Mouse (Mus musculus): ENCODE data around the gene Mt3. TPM values are rescaled to one million over a fixed set of nuclear protein-coding genes. Genes with fewer than 3 reads are reported as not detected.
A peak's percentile ranks its signal among the peaks of the same experiment; 100 is the strongest.

Gene Mt3
- polyA plus RNA-seq, 1 experiment: 1.9 TPM

- Histone ChIP-seq H3K4me1 (replicated peaks; ENCODE audit: control insufficient read depth, insufficient read depth, low read length) (peaks cover 13% of the 10 kb centered on the region; the same call in 1 of the 2 replicates), H3K36me3 (ENCODE audit: control insufficient read depth, insufficient read depth, low read length) (no peaks in the 10 kb centered on the region), H3K4me3 (ENCODE audit: control insufficient read depth, insufficient read depth, low read length) (no peak overlapping the region), H3K27me3 (ENCODE audit: control insufficient read depth, insufficient read depth, low read length) (peaks cover 12% of the 10 kb centered on the region), H3K27ac (ENCODE audit: control insufficient read depth, insufficient read depth, low read length) (no peak overlapping the region)
- 35% methylated on average over 7 of the region's 7 CpGs for WGBS
- DNase-seq: no peak
- no peak for TF ChIP-seq POLR2A (IDR thresholded peaks at IDR 0.05; ENCODE audit: control insufficient read depth, extremely low read depth, insufficient read depth, low read length, poor library complexity)
- TF ChIP-seq CTCF (IDR thresholded peaks at IDR 0.05; ENCODE audit: borderline replicate concordance, control insufficient read depth, extremely low read depth, insufficient read depth, low read length, poor library complexity): no peak
Observed at GRCm38 (mm10) chr8:94174619-94175213, 22.3 kb downstream of the Mt3 start.

- H3K27ac ChIP-seq (ENCODE audit: control insufficient read depth, insufficient read depth, low read length): no peak overlapping the region
- no peak for DNase-seq
- peaks cover 5% of the 10 kb centered on the region; the same call in 1 of the 2 replicates for H3K4me1 ChIP-seq (replicated peaks; ENCODE audit: control insufficient read depth, insufficient read depth, low read length)
- TF ChIP-seq POLR2A (IDR thresholded peaks at IDR 0.05; ENCODE audit: control insufficient read depth, extremely low read depth, insufficient read depth, low read length, poor library complexity): no peak
- TF ChIP-seq CTCF (IDR thresholded peaks at IDR 0.05; ENCODE audit: borderline replicate concordance, control insufficient read depth, extremely low read depth, insufficient read depth, low read length, poor library complexity): no peak
- H3K27me3 ChIP-seq (ENCODE audit: control insufficient read depth, insufficient read depth, low read length): peaks cover 13% of the 10 kb centered on the region
- no peaks in the 10 kb centered on the region for H3K36me3 ChIP-seq (ENCODE audit: control insufficient read depth, insufficient read depth, low read length)
- no peak overlapping the region for H3K4me3 ChIP-seq (ENCODE audit: control insufficient read depth, insufficient read depth, low read length)
- WGBS: 68% methylated on average over 7 of the region's 7 CpGs
Observed at GRCm38 (mm10) chr8:94177716-94178390, 25.4 kb downstream of the Mt3 start.

GRCm38 (mm10) chr8:94178857-94179712, 26.7 kb downstream of the Mt3 start, which contains the start of gene Mt1:
TSS of gene Mt1 (plus strand) at chr8:94179082.
- H3K27ac ChIP-seq (ENCODE audit: control insufficient read depth, insufficient read depth, low read length): no peak within 1 kb of the TSS
- 2% methylated on average over 50 of the region's 50 CpGs for WGBS
- no peaks in the 10 kb centered on the region for H3K36me3 ChIP-seq (ENCODE audit: control insufficient read depth, insufficient read depth, low read length)
- H3K27me3 ChIP-seq (ENCODE audit: control insufficient read depth, insufficient read depth, low read length): peaks cover 10% of the 10 kb centered on the region; the same call in 1 of the 2 replicates
- no peak for TF ChIP-seq POLR2A (IDR thresholded peaks at IDR 0.05; ENCODE audit: control insufficient read depth, extremely low read depth, insufficient read depth, low read length, poor library complexity)
- no peak for TF ChIP-seq CTCF (IDR thresholded peaks at IDR 0.05; ENCODE audit: borderline replicate concordance, control insufficient read depth, extremely low read depth, insufficient read depth, low read length, poor library complexity)
- H3K4me3 ChIP-seq (ENCODE audit: control insufficient read depth, insufficient read depth, low read length): peak within 1 kb of the TSS; percentile 34
- DNase-seq: no peak
- peaks cover 10% of the 10 kb centered on the region; the same call in 1 of the 2 replicates for H3K4me1 ChIP-seq (replicated peaks; ENCODE audit: control insufficient read depth, insufficient read depth, low read length)

GRCm38 (mm10) chr8:94179713-94180560, 27.5 kb downstream of the Mt3 start:
- DNase-seq: no peak
- TF ChIP-seq POLR2A (IDR thresholded peaks at IDR 0.05; ENCODE audit: control insufficient read depth, extremely low read depth, insufficient read depth, low read length, poor library complexity): no peak
- no peak for TF ChIP-seq CTCF (IDR thresholded peaks at IDR 0.05; ENCODE audit: borderline replicate concordance, control insufficient read depth, extremely low read depth, insufficient read depth, low read length, poor library complexity)
- peaks cover 10% of the 10 kb centered on the region; the same call in 1 of the 2 replicates for H3K4me1 ChIP-seq (replicated peaks; ENCODE audit: control insufficient read depth, insufficient read depth, low read length)
- no peak overlapping the region for H3K27ac ChIP-seq (ENCODE audit: control insufficient read depth, insufficient read depth, low read length)
- peaks cover 10% of the 10 kb centered on the region; the same call in 1 of the 2 replicates for H3K27me3 ChIP-seq (ENCODE audit: control insufficient read depth, insufficient read depth, low read length)
- 6% methylated on average over 25 of the region's 25 CpGs for whole genome bisulfite sequencing
- H3K4me3 ChIP-seq (ENCODE audit: control insufficient read depth, insufficient read depth, low read length): peak overlapping the region; percentile 34
- H3K36me3 ChIP-seq (ENCODE audit: control insufficient read depth, insufficient read depth, low read length): no peaks in the 10 kb centered on the region

GRCm38 (mm10) chr8:94180561-94180908, 28.1 kb downstream of the Mt3 start:
- H3K36me3 ChIP-seq (ENCODE audit: control insufficient read depth, insufficient read depth, low read length): no peaks in the 10 kb centered on the region
- no peak overlapping the region for H3K27ac ChIP-seq (ENCODE audit: control insufficient read depth, insufficient read depth, low read length)
- no peak for DNase-seq
- peaks cover 10% of the 10 kb centered on the region; the same call in 1 of the 2 replicates for H3K4me1 ChIP-seq (replicated peaks; ENCODE audit: control insufficient read depth, insufficient read depth, low read length)
- TF ChIP-seq POLR2A (IDR thresholded peaks at IDR 0.05; ENCODE audit: control insufficient read depth, extremely low read depth, insufficient read depth, low read length, poor library complexity): no peak
- TF ChIP-seq CTCF (IDR thresholded peaks at IDR 0.05; ENCODE audit: borderline replicate concordance, control insufficient read depth, extremely low read depth, insufficient read depth, low read length, poor library complexity): no peak
- WGBS: 93% methylated on average over 1 of the region's 1 CpGs
- no peak overlapping the region for H3K4me3 ChIP-seq (ENCODE audit: control insufficient read depth, insufficient read depth, low read length)
- peaks cover 10% of the 10 kb centered on the region; the same call in 1 of the 2 replicates for H3K27me3 ChIP-seq (ENCODE audit: control insufficient read depth, insufficient read depth, low read length)

Measured in thymus, adult 2 months (tissue).